Mouse (Mus musculus) kidney, embryonic 16.5 days (tissue): ENCODE measurements around the gene Tmem233. TPM values are rescaled to one million over a fixed set of nuclear protein-coding genes. Genes with fewer than 3 reads are reported as not detected.
A peak's percentile ranks its signal among the peaks of the same experiment; 100 is the strongest.

Experiments used
- ATAC-seq: fragments of 200-750 bp; cut with Nextera tagmentation; 2 replicates; pipeline ENCODE4 v1.8.0; 2017; ENCODE audit warnings: moderate TSS enrichment; ENCODE audit not compliant: low FRiP score, low TSS enrichment
- H3K27ac ChIP-seq: fragments of 300-500 bp; sonication (generic); 2 replicates; pipeline ENCODE4 v1.5.1; 2014; ENCODE audit warnings: low read length
- H3K27me3 ChIP-seq: fragments of 300-500 bp; sonication (generic); 2 replicates; pipeline ENCODE4 v1.6.1; 2014; ENCODE audit warnings: low read length, control low read depth, mixed read lengths; ENCODE audit not compliant: insufficient read depth
- H3K36me3 ChIP-seq: fragments of 300-500 bp; sonication (generic); 2 replicates; pipeline ENCODE4 v1.6.1; 2014; ENCODE audit warnings: low read length, control low read depth, mixed read lengths; ENCODE audit not compliant: insufficient read depth
- H3K4me1 ChIP-seq: fragments of 300-500 bp; sonication (generic); 2 replicates; pipeline ENCODE4 v1.6.1; 2014; ENCODE audit warnings: low read length, control low read depth, mixed read lengths; ENCODE audit not compliant: insufficient read depth
- H3K4me2 ChIP-seq: fragments of 300-500 bp; sonication (generic); replicated peaks from 2 replicates; pipeline ENCODE4 v1.6.1; 2014; ENCODE audit warnings: low read depth, low read length
- H3K4me3 ChIP-seq: fragments of 300-500 bp; sonication (generic); 2 replicates; pipeline ENCODE4 v1.5.1; 2014; ENCODE audit warnings: mild to moderate bottlenecking, low read length
- H3K9ac ChIP-seq: fragments of 300-500 bp; sonication (generic); replicated peaks from 2 replicates; pipeline ENCODE4 v1.6.1; 2014; ENCODE audit warnings: low read length
- H3K9me3 ChIP-seq: fragments of 300-500 bp; sonication (generic); 2 replicates; pipeline ENCODE4 v1.6.1; 2016; ENCODE audit warnings: low read length, control low read depth
- WGBS: fragments of 180-500 bp; shearing (Covaris S2); extraction: QIAGEN DNeasy Blood & Tissue Kit; methylation state at CpG from one replicate; pipeline ENCODE4 v1.1.7; 2014; 5-methylcytosine and 5-hydroxymethylcytosine counted together
- polyA plus RNA-seq: library from polyadenylated mRNA; unstranded; fragments of >200 nt; fragmentation: Nextera tagmentation; extraction: Ambion mirVana; gene quantifications from 2 replicates; pipeline ENCODE4 v1.2.1, GENCODE M21; 2015

Gene Tmem233
- polyA plus RNA-seq, 1 experiment from 2014 or later: not detected

DNA sequence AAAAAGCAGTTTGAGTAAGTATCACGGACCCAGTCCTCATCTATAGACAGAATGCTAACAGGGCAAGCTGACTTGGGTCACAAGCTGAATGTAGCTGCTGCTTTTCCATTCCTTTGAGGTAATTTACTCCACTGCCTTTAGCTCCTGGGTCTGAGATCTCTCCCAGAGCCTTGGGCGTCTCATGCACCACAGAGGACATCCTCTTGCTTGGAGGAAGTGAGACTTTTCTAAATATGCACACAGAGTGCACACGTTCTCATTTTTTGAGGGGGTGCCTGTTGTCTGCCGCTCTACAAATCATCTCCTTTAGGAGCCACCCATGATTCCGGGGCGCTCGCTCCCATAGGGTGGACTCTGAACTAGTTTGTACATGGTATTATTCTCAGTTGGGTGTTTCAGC lies 70.5 kb downstream of the Tmem233 start:
- Histone ChIP-seq H3K27ac (no peak overlapping the region), H3K9me3 (no peaks in the 10 kb centered on the region), H3K4me1 (peaks cover 12% of the 10 kb centered on the region), H3K4me2 (no peak overlapping the region), H3K36me3 (peaks cover 51% of the 10 kb centered on the region), H3K9ac (no peak overlapping the region), H3K4me3 (no peak overlapping the region), H3K27me3 (no peaks in the 10 kb centered on the region)
- ATAC-seq: no peak
- WGBS: 90% methylated on average over 7 of the region's 7 CpGs

- H3K36me3 ChIP-seq: peaks cover 43% of the 10 kb centered on the region
Measured at GRCm38 (mm10) chr5:116011700-116012099, 71.3 kb downstream of the Tmem233 start.

GRCm38 (mm10) chr5:116009884-116010627 lies 73.0 kb downstream of the Tmem233 start:
- ATAC-seq: peak; percentile 74
- H3K27me3 ChIP-seq: no peaks in the 10 kb centered on the region

More at GRCm38 (mm10) chr5:116011700-116012099, 71.3 kb downstream of the Tmem233 start:
- H3K4me1 ChIP-seq: peaks cover 16% of the 10 kb centered on the region
- no peak overlapping the region for H3K4me2 ChIP-seq
- H3K9ac ChIP-seq: no peak overlapping the region
- H3K9me3 ChIP-seq: no peaks in the 10 kb centered on the region
- H3K4me3 ChIP-seq: no peak overlapping the region
- ATAC-seq: no peak
- H3K27me3 ChIP-seq: no peaks in the 10 kb centered on the region
- H3K27ac ChIP-seq: no peak overlapping the region
- WGBS: 89% methylated on average over 7 of the region's 7 CpGs

GRCm38 (mm10) chr5:116009091-116009851 lies 73.8 kb downstream of the Tmem233 start:
- WGBS: 45% methylated on average over 15 of the region's 15 CpGs
- Histone ChIP-seq H3K4me3 (no peak overlapping the region), H3K36me3 (peaks cover 19% of the 10 kb centered on the region), H3K9ac (no peak overlapping the region), H3K4me1 (peaks cover 16% of the 10 kb centered on the region), H3K27me3 (no peaks in the 10 kb centered on the region), H3K4me2 (0 out of 2 replicates have a peak overlapping the region, but pooled peaks have one; percentile 5), H3K9me3 (no peaks in the 10 kb centered on the region), H3K27ac (peak overlapping the region; percentile 91)
- peak; percentile 56; the same call in 1 of the 2 replicates for ATAC-seq

More at GRCm38 (mm10) chr5:116009884-116010627, 73.0 kb downstream of the Tmem233 start:
- Histone ChIP-seq H3K4me3 (no peak overlapping the region), H3K36me3 (peaks cover 27% of the 10 kb centered on the region), H3K9me3 (no peaks in the 10 kb centered on the region), H3K9ac (no peak overlapping the region), H3K27ac (peak overlapping the region; percentile 91), H3K4me2 (0 out of 2 replicates have a peak overlapping the region, but pooled peaks have one; percentile 5), H3K4me1 (peaks cover 16% of the 10 kb centered on the region)
- 31% methylated on average over 2 of the region's 2 CpGs for WGBS

- Histone ChIP-seq H3K36me3 (peaks cover 4% of the 10 kb centered on the region), H3K4me1 (peaks cover 19% of the 10 kb centered on the region), H3K27ac (peak overlapping the region; percentile 67), H3K9ac (no peak overlapping the region), H3K4me3 (0 out of 2 replicates have a peak overlapping the region, but pooled peaks have one; percentile 2), H3K4me2 (no peak overlapping the region), H3K27me3 (no peaks in the 10 kb centered on the region), H3K9me3 (no peaks in the 10 kb centered on the region)
- 76% methylated on average over 13 of the region's 13 CpGs for WGBS
- ATAC-seq: peak; percentile 33; the same call in 1 of the 2 replicates
Measured at GRCm38 (mm10) chr5:116007723-116008122, 75.3 kb downstream of the Tmem233 start.

- 63% methylated on average over 22 of the region's 22 CpGs for WGBS
- no peak overlapping the region for H3K4me3 ChIP-seq
- H3K27me3 ChIP-seq: no peaks in the 10 kb centered on the region
- no peaks in the 10 kb centered on the region for H3K36me3 ChIP-seq
- no peak for ATAC-seq
- H3K4me2 ChIP-seq: no peak overlapping the region
- no peaks in the 10 kb centered on the region for H3K9me3 ChIP-seq
- peaks cover 19% of the 10 kb centered on the region for H3K4me1 ChIP-seq
- H3K27ac ChIP-seq: peak overlapping the region; percentile 67; the same call in 1 of the 2 replicates
- H3K9ac ChIP-seq: no peak overlapping the region
Measured at GRCm38 (mm10) chr5:116006324-116007099, 76.5 kb downstream of the Tmem233 start.

DNA sequence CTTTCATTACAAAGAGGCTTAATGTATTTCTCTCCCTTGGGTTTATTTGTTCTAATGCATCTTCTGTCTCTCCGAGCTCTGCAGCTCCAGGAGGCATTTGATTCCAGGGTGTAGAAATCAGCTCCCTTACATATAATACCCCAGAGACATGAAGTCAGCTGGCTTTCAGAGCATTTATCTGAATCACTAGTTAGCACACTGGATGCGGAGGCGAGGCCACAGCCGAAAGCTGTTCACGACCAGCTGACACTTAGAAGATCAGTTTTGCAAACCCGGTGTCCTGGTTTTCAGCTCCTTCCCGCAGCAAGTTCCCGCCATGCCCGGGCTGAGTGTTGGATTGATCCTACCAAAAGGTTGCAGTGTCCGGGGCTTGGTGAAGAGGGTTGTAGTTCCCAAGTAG lies 78.8 kb downstream of the Tmem233 start:
- no peak overlapping the region for H3K4me3 ChIP-seq
- H3K27me3 ChIP-seq: no peaks in the 10 kb centered on the region
- H3K4me2 ChIP-seq: no peak overlapping the region
- no peak overlapping the region for H3K9ac ChIP-seq
- H3K36me3 ChIP-seq: 0 out of 2 replicates have a peak, but pooled peaks cover 3% of the 10 kb centered on the region
- no peaks in the 10 kb centered on the region for H3K9me3 ChIP-seq
- H3K27ac ChIP-seq: no peak overlapping the region
- no peak for ATAC-seq
- 85% methylated on average over 10 of the region's 10 CpGs for WGBS
- peaks cover 7% of the 10 kb centered on the region; the same call in 1 of the 2 replicates for H3K4me1 ChIP-seq

- WGBS: 30% methylated on average over 13 of the region's 13 CpGs
- H3K9me3 ChIP-seq: no peaks in the 10 kb centered on the region
- peaks cover 7% of the 10 kb centered on the region; the same call in 1 of the 2 replicates for H3K4me1 ChIP-seq
- H3K4me2 ChIP-seq: no peak overlapping the region
- H3K27me3 ChIP-seq: no peaks in the 10 kb centered on the region
- H3K4me3 ChIP-seq: no peak overlapping the region
- H3K9ac ChIP-seq: no peak overlapping the region
- H3K27ac ChIP-seq: no peak overlapping the region
- 0 out of 2 replicates have a peak, but pooled peaks cover 3% of the 10 kb centered on the region for H3K36me3 ChIP-seq
- 0 out of 2 replicates have a peak, but pooled peaks have one; percentile 40 for ATAC-seq
Measured at GRCm38 (mm10) chr5:116003825-116004224, 79.2 kb downstream of the Tmem233 start.

GRCm38 (mm10) chr5:116003154-116003553 lies 79.9 kb downstream of the Tmem233 start:
- Histone ChIP-seq H3K27me3 (no peaks in the 10 kb centered on the region), H3K9me3 (no peaks in the 10 kb centered on the region), H3K4me2 (no peak overlapping the region), H3K36me3 (0 out of 2 replicates have a peak, but pooled peaks cover 3% of the 10 kb centered on the region), H3K9ac (no peak overlapping the region), H3K4me3 (no peak overlapping the region), H3K4me1 (peaks cover 7% of the 10 kb centered on the region; the same call in 1 of the 2 replicates), H3K27ac (no peak overlapping the region)
- 80% methylated on average over 8 of the region's 8 CpGs for WGBS
- ATAC-seq: no peak
